Comparison of ENCODE assay signal across 28 mouse cellular contexts in the genomic region with DNA sequence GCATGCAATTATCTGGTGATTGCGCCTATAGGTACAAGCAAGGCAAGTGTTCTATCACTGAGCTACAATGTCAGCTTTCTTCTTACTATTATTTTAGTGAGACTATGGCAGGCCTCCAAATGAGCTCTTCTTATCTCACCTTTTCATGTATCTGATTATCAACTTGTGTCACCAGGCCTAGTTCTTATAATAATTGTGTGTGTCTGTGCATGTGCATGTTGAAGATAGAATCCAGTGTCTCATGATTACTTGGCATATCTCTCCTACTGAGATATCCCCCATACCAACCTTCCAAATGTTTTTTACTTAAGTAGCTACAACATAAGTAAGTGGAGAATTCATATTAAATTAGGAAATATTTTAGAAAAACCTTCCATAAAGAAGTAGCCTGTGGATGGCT.
"Had no signal": no experiment of that assay in that cellular context is flagged by ENCODE, and none has a peak within 500 bp of the region (broad histone marks: within the 10 kb centered on the region; RNA-seq: fewer than 3 reads in every experiment).

No protein-coding gene starts in this region.

- H3K27ac ChIP-seq: limb, embryonic 10.5 days; limb, embryonic 12.5 days; limb, embryonic 13.5 days; limb, embryonic 15.5 days; liver, embryonic 12.5 days; liver, embryonic 13.5 days; liver, embryonic 14.5 days; liver, embryonic 15.5 days; lung, embryonic 15.5 days; macrophage; midbrain, embryonic 10.5 days; midbrain, embryonic 12.5 days; midbrain, embryonic 13.5 days; midbrain, embryonic 15.5 days; neural tube, embryonic 12.5 days had no signal

- DNase-seq: left cerebral cortex, postnatal 4 days; liver; liver, embryonic 13.5 days; liver, postnatal 0 days; lung, adult 18-20 months; lung, adult 2 months; lung, embryonic 14.5 days; lung, postnatal 10 days; lung, postnatal 14 days; lung, postnatal 36 days; lung, postnatal 4 days; midbrain, embryonic 14.5 days had no signal

- H3K4me1 ChIP-seq: limb, embryonic 10.5 days; limb, embryonic 12.5 days; limb, embryonic 15.5 days; liver, embryonic 12.5 days; liver, embryonic 15.5 days; megakaryocyte, embryonic 14.5 days; midbrain, embryonic 10.5 days; midbrain, embryonic 12.5 days; midbrain, embryonic 13.5 days; midbrain, embryonic 15.5 days; neural tube, embryonic 12.5 days had no signal

- H3K9ac ChIP-seq: limb, embryonic 12.5 days; limb, embryonic 13.5 days; limb, embryonic 15.5 days; liver, embryonic 12.5 days; liver, embryonic 13.5 days; liver, embryonic 14.5 days; liver, embryonic 15.5 days; liver, postnatal 0 days; lung, embryonic 14.5 days; lung, embryonic 15.5 days; midbrain, embryonic 12.5 days; midbrain, embryonic 13.5 days; midbrain, embryonic 15.5 days; neural tube, embryonic 12.5 days had no signal

- H3K9me3 ChIP-seq: limb, embryonic 10.5 days; limb, embryonic 12.5 days; limb, embryonic 13.5 days; limb, embryonic 15.5 days; liver, embryonic 12.5 days; liver, embryonic 13.5 days; liver, embryonic 15.5 days; lung, embryonic 15.5 days; megakaryocyte, embryonic 14.5 days; midbrain, embryonic 10.5 days; midbrain, embryonic 12.5 days; midbrain, embryonic 13.5 days; midbrain, embryonic 15.5 days; neural tube, embryonic 12.5 days had no signal

- H3K4me3 ChIP-seq: limb, embryonic 10.5 days; limb, embryonic 12.5 days; limb, embryonic 13.5 days; limb, embryonic 15.5 days; liver, embryonic 12.5 days; liver, embryonic 13.5 days; liver, embryonic 15.5 days; lung, embryonic 15.5 days; megakaryocyte, embryonic 14.5 days; midbrain, embryonic 10.5 days; midbrain, embryonic 12.5 days; midbrain, embryonic 13.5 days; midbrain, embryonic 15.5 days; myocyte; neural tube, embryonic 12.5 days had no signal

- H3K27me3 ChIP-seq: limb, embryonic 12.5 days; limb, embryonic 13.5 days; limb, embryonic 15.5 days; liver, embryonic 12.5 days; liver, embryonic 13.5 days; liver, embryonic 15.5 days; lung, embryonic 15.5 days; megakaryocyte, embryonic 14.5 days; midbrain, embryonic 12.5 days; midbrain, embryonic 13.5 days; midbrain, embryonic 15.5 days; neural tube, embryonic 12.5 days had no signal

- H3K36me3 ChIP-seq: limb, embryonic 10.5 days; limb, embryonic 12.5 days; limb, embryonic 13.5 days; limb, embryonic 15.5 days; liver, embryonic 12.5 days; liver, embryonic 13.5 days; liver, embryonic 15.5 days; lung, embryonic 15.5 days; midbrain, embryonic 10.5 days; midbrain, embryonic 12.5 days; midbrain, embryonic 13.5 days; midbrain, embryonic 15.5 days; neural tube, embryonic 12.5 days had no signal
